Mouse (Mus musculus): ENCODE results near the gene Meox2. TPM values are rescaled to one million over a fixed set of nuclear protein-coding genes. Genes with fewer than 3 reads are reported as not detected.
"Not testable (repeated sequence)": the region's sequence is repeated elsewhere in the genome, so short reads cannot be mapped to it uniquely, and the experiment has no call there.

Meox2 gene
- 12.9 and 13.3 TPM in 2 replicates for polyA plus RNA-seq (2015; fragmentation: Nextera tagmentation; extraction: Ambion mirVana)

DNA sequence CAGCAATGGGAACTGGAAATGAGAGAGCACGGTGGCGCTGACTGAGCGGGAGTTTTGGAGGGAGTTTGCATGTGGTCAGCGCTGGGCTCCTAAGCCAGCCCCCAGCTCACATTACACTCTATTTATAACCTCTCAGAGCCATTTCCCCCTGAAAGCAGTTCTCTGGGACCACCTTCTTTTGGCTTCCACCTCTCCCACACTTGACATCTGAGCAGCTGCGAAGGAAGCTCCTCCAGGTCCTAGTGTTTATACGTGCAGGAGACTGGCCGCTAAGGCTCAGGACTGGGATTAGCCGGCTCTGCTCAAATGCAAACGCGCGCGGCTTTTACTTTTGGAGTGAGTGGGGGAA lies at the start of gene Meox2:
Gene Meox2 (plus strand): TSS at position 151 of the 349 bp plus-strand sequence.
- H3K36me3 ChIP-seq: no peaks in the 10 kb centered on the region
- peaks cover 31% of the 10 kb centered on the region for H3K27me3 ChIP-seq
- H3K9me3 ChIP-seq (replicated peaks): no peaks in the 10 kb centered on the region
- H3K4me3 ChIP-seq (replicated peaks): peak within 1 kb of the TSS; percentile 60
- WGBS: under 1% methylated on average over 12 of the region's 12 CpGs
- peak within 1 kb of the TSS; percentile 97 for H3K4me2 ChIP-seq
- peaks cover 24% of the 10 kb centered on the region for H3K4me1 ChIP-seq
- peak within 1 kb of the TSS; percentile 54 for H3K9ac ChIP-seq
- H3K27ac ChIP-seq: peak within 1 kb of the TSS; percentile 79
- ATAC-seq (replicated peaks; ENCODE audit: low FRiP score): peak; percentile 95

GRCm38 (mm10) chr12:37072636-37073035 lies 35.7 kb upstream of the Meox2 start:
- H3K9ac ChIP-seq: no peak overlapping the region
- H3K4me1 ChIP-seq: no peaks in the 10 kb centered on the region
- no peaks in the 10 kb centered on the region for H3K36me3 ChIP-seq
- ATAC-seq (replicated peaks; ENCODE audit: low FRiP score): no peak
- no peaks in the 10 kb centered on the region for H3K9me3 ChIP-seq (replicated peaks)
- H3K27ac ChIP-seq: no peak overlapping the region
- no peak overlapping the region for H3K4me2 ChIP-seq
- H3K4me3 ChIP-seq (replicated peaks): no peak overlapping the region
- WGBS: 27% methylated on average over 3 of the region's 3 CpGs
- H3K27me3 ChIP-seq: no peaks in the 10 kb centered on the region

DNA sequence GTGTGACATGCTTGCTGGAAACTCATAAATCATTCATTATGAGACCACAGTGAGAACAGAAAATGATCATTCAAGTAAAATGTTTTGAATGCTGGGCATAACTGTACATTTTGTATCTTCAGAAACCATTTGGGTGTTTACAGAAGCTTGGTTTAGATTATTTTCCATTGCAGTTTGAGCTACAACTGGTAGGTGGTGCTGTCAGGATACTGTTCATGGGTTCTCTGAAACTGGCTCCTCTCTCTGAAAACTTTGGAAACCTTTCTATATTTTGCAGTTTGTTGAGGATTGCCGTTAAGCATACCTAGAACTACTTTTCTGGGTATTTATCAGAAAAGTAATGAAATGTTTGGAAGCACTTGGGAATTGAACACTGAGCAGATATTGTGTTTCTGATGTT lies 31.0 kb upstream of the Meox2 start:
- ATAC-seq (replicated peaks; ENCODE audit: low FRiP score): 0 out of 2 replicates have a peak, but pooled peaks have one; percentile 18
- H3K9ac ChIP-seq: no peak overlapping the region
- WGBS: 56% methylated on average over 1 of the region's 1 CpGs

DNA sequence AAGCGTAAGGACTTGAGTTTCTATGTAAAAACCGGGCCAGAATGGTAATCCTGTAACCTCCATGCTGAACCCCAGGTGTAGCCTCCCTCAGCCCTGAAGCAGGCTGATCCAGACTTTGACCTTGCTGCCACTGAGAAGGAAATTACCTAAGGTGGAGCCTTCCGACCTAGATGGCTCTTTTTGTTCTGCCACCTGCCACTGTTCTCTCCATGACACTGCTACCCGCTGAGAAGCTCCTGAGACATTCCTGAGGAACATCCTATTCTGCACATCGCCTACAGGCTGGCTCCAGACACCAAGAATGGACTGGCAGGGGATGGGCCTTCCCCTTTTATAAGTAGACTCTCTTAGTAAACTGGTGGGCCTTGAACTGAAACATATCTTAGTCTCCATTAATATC lies 28.3 kb upstream of the Meox2 start:
- H3K36me3 ChIP-seq: not testable (repeated sequence)

More for the DNA sequence above, 31.0 kb upstream of the Meox2 start:
- Histone ChIP-seq H3K9me3 (replicated peaks) (no peaks in the 10 kb centered on the region), H3K27me3 (no peaks in the 10 kb centered on the region), H3K27ac (no peak overlapping the region), H3K4me3 (replicated peaks) (no peak overlapping the region), H3K4me2 (no peak overlapping the region), H3K4me1 (no peaks in the 10 kb centered on the region), H3K36me3 (no peaks in the 10 kb centered on the region)

GRCm38 (mm10) chr12:37106541-37106940 lies 1.8 kb upstream of the Meox2 start:
- Histone ChIP-seq H3K4me1 (peaks cover 24% of the 10 kb centered on the region), H3K4me3 (replicated peaks) (no peak overlapping the region), H3K4me2 (no peak overlapping the region), H3K27ac (no peak overlapping the region), H3K9ac (no peak overlapping the region), H3K27me3 (peaks cover 31% of the 10 kb centered on the region), H3K9me3 (replicated peaks) (no peaks in the 10 kb centered on the region), H3K36me3 (no peaks in the 10 kb centered on the region)
- 66% methylated on average over 8 of the region's 8 CpGs for WGBS
- no peak for ATAC-seq (replicated peaks; ENCODE audit: low FRiP score)

More for the DNA sequence above, 28.3 kb upstream of the Meox2 start:
- 67% methylated on average over 5 of the region's 5 CpGs for WGBS
- H3K4me2 ChIP-seq; H3K9ac ChIP-seq; H3K27ac ChIP-seq; H3K4me3 ChIP-seq (replicated peaks); H3K9me3 ChIP-seq (replicated peaks); H3K4me1 ChIP-seq; H3K27me3 ChIP-seq; ATAC-seq (replicated peaks; ENCODE audit: low FRiP score): not testable (repeated sequence)

- 63% methylated on average over 2 of the region's 2 CpGs for WGBS
Observed at GRCm38 (mm10) chr12:37107150-37107549, 1.2 kb upstream of the Meox2 start.

GRCm38 (mm10) chr12:37107713-37108389 lies 489 bp upstream of the Meox2 start:
- Histone ChIP-seq H3K36me3 (no peaks in the 10 kb centered on the region), H3K4me3 (replicated peaks) (peak overlapping the region; percentile 60), H3K27me3 (peaks cover 31% of the 10 kb centered on the region), H3K4me1 (peaks cover 24% of the 10 kb centered on the region), H3K9ac (peak overlapping the region; percentile 54), H3K4me2 (peak overlapping the region; percentile 97), H3K9me3 (replicated peaks) (no peaks in the 10 kb centered on the region), H3K27ac (peak overlapping the region; percentile 79)
- 24% methylated on average over 20 of the region's 20 CpGs for WGBS
- ATAC-seq (replicated peaks; ENCODE audit: low FRiP score): peak; percentile 73

More at GRCm38 (mm10) chr12:37107150-37107549, 1.2 kb upstream of the Meox2 start:
- ATAC-seq (replicated peaks; ENCODE audit: low FRiP score): no peak
- H3K4me1 ChIP-seq: peaks cover 24% of the 10 kb centered on the region
- H3K27me3 ChIP-seq: peaks cover 31% of the 10 kb centered on the region
- no peak overlapping the region for H3K9ac ChIP-seq
- no peak overlapping the region for H3K4me2 ChIP-seq
- no peak overlapping the region for H3K4me3 ChIP-seq (replicated peaks)
- H3K27ac ChIP-seq: no peak overlapping the region
- H3K9me3 ChIP-seq (replicated peaks): no peaks in the 10 kb centered on the region
- H3K36me3 ChIP-seq: no peaks in the 10 kb centered on the region

GRCm38 (mm10) chr12:37108819-37109473 lies 606 bp downstream of the Meox2 start:
- H3K27ac ChIP-seq: peak overlapping the region; percentile 79
- H3K4me3 ChIP-seq (replicated peaks): peak overlapping the region; percentile 60
- H3K4me2 ChIP-seq: peak overlapping the region; percentile 97
- H3K27me3 ChIP-seq: peaks cover 31% of the 10 kb centered on the region
- peak; percentile 59 for ATAC-seq (replicated peaks; ENCODE audit: low FRiP score)
- H3K4me1 ChIP-seq: peaks cover 24% of the 10 kb centered on the region
- H3K9me3 ChIP-seq (replicated peaks): no peaks in the 10 kb centered on the region
- WGBS: under 1% methylated on average over 29 of the region's 29 CpGs
- no peaks in the 10 kb centered on the region for H3K36me3 ChIP-seq
- H3K9ac ChIP-seq: peak overlapping the region; percentile 54

DNA sequence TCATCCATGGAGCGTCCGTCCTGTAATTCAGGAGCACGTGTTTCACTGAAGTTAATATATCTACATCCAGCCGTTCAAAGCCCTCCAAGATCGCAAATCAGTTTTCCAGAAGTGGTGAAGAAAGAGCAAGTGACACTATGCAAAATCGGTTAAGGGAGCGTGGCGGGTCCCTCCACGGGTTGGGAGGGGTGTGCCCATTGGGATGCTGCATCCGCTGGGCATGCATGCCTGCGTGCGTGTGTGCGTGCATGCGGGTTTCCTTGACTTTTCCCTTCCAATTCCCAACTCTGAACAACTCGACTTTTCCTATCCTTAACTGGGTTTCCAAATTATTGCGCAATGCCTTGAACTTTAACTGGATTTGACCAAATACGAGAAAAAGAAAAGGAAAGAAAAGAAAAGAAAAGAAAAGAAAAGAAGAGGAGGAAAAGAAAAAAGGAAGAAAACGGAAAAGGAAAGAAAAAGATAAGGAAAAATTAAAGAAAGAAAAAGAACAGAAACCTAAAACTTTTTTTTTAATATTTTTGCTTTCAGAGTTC lies 1.2 kb downstream of the Meox2 start:
- ATAC-seq (replicated peaks; ENCODE audit: low FRiP score): peak; percentile 21; the same call in 1 of the 2 replicates
- 5% methylated on average over 18 of the region's 18 CpGs for WGBS
- Histone ChIP-seq H3K4me1 (peaks cover 24% of the 10 kb centered on the region), H3K4me3 (replicated peaks) (peak overlapping the region; percentile 60), H3K4me2 (peak overlapping the region; percentile 97), H3K9ac (peak overlapping the region; percentile 54; the same call in 1 of the 2 replicates), H3K9me3 (replicated peaks) (no peaks in the 10 kb centered on the region), H3K36me3 (no peaks in the 10 kb centered on the region), H3K27me3 (peaks cover 31% of the 10 kb centered on the region), H3K27ac (peak overlapping the region; percentile 79)

GRCm38 (mm10) chr12:37110977-37111376 lies 2.6 kb downstream of the Meox2 start:
- H3K9me3 ChIP-seq (replicated peaks): no peaks in the 10 kb centered on the region
- H3K4me2 ChIP-seq: peak overlapping the region; percentile 46
- H3K4me3 ChIP-seq (replicated peaks): peak overlapping the region; percentile 33
- H3K36me3 ChIP-seq: no peaks in the 10 kb centered on the region
- no peak for ATAC-seq (replicated peaks; ENCODE audit: low FRiP score)
- H3K9ac ChIP-seq: no peak overlapping the region
- 31% methylated on average over 9 of the region's 9 CpGs for WGBS
- H3K4me1 ChIP-seq: peaks cover 24% of the 10 kb centered on the region
- H3K27ac ChIP-seq: peak overlapping the region; percentile 37; the same call in 1 of the 2 replicates
- peaks cover 28% of the 10 kb centered on the region for H3K27me3 ChIP-seq

DNA sequence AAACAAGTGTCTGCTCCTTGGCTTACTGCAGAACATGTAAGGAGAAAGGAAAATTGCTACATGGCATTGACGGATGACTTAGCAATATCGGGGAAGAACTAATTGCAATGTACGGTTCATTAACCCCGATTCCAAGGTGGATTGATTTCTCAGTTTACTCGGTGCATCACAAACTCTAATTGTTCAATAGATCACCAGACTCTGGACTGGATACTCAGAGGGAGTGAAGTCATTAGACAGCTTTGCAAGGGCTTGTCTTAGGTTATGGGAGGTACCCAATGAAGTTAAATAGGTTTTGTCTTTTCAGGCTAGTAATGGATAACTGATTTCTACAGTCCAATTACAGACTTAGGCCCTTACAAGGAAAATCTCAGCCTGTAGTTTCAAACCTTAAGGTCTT lies 10.9 kb downstream of the Meox2 start:
- H3K9ac ChIP-seq: no peak overlapping the region
- no peaks in the 10 kb centered on the region for H3K27me3 ChIP-seq
- no peak overlapping the region for H3K27ac ChIP-seq
- ATAC-seq (replicated peaks; ENCODE audit: low FRiP score): peak; percentile 94
- H3K4me2 ChIP-seq: no peak overlapping the region
- 0 out of 2 replicates have a peak, but pooled peaks cover 4% of the 10 kb centered on the region for H3K4me1 ChIP-seq
- 47% methylated on average over 5 of the region's 5 CpGs for WGBS
- no peaks in the 10 kb centered on the region for H3K9me3 ChIP-seq (replicated peaks)
- H3K36me3 ChIP-seq: no peaks in the 10 kb centered on the region
- no peak overlapping the region for H3K4me3 ChIP-seq (replicated peaks)

DNA sequence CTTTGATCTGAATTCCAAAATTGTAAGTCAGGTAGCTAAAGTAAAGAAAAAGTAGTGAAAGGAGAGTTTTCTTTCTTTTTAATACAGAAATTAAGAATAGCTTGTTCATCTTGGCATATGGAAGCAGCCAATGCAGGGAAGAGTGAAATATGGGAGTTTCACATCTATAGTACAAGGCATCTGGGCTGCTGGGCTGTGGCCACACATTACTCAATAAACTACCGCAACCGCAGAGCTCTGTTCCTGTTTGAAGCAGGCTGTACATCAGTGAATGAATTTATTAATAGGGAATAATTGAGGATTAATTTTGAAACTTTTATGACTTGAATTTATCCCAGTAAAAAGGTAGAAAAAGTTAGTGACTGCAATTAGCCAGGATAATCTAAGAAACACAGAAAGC lies 15.4 kb downstream of the Meox2 start:
- H3K4me2 ChIP-seq: no peak overlapping the region
- no peak for ATAC-seq (replicated peaks; ENCODE audit: low FRiP score)

More for the DNA sequence above, 15.4 kb downstream of the Meox2 start:
- Histone ChIP-seq H3K9ac (no peak overlapping the region), H3K9me3 (replicated peaks) (no peaks in the 10 kb centered on the region), H3K36me3 (no peaks in the 10 kb centered on the region), H3K27ac (no peak overlapping the region), H3K27me3 (no peaks in the 10 kb centered on the region), H3K4me1 (0 out of 2 replicates have a peak, but pooled peaks cover 4% of the 10 kb centered on the region), H3K4me3 (replicated peaks) (no peak overlapping the region)
- WGBS: 86% methylated on average over 2 of the region's 2 CpGs
